Mouse (Mus musculus): ENCODE measurements around the gene Prkar1b.

Prkar1b gene

DNA sequence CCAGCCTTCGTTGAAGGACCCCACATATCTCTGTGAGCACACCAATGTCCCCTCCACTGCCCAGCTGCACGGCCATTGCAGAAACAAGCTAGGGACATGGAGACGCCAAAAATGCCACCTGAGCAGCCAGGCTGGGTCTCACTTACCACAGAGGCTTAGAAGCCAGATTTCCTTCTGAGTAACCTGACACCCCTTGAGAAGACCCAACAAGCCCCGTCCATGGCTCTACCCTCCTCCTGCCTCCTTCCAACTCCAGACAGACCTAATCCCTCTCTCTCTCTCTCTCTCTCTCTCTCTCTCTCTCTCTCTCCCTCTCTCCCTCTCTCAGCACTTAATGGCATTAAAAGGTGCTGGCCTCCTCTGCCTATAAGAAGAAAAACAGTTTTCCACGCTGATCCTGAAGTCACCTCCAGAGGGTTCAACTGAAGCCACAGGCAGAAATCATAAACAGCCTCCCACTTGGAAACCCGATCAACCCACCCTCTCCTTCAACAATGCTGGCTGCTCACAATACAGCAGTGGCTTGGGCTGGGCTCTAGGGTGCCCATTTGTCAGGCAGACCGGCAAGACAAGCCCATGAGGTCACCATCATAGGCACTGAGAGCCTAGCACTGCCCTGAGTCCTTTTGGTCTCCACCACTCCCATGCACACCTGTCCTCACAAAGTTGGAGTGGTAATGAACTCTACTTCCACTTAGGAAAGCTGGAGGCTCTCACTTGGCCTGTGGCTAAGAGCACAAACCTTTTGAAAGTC, 82.8 kb downstream of the Prkar1b start:
- CTCF ChIA-PET = no interaction called here

- CTCF ChIA-PET = no interaction called here
Observed at GRCm38 (mm10) chr5:139064611-139065010, 85.2 kb downstream of the Prkar1b start.

DNA sequence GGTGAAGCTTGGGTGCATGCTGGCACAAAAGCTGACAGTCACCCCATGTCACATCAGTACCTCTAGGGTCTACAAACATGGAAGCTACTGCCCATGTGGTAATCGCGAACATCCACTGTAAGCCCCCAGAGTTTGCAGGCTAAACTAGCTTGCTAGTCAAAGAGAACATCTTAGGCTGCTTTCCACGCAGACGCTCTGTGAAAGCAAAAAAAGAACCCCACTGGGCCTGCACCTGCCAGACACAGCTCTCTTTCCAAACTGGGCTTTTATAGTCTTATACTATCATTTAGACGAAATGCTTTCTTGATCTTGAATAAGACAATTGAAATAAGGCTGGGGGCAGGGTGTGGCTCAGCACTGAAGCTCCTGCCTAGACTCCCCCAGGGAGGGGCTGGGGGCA, 88.1 kb downstream of the Prkar1b start:
- CTCF ChIA-PET = interaction anchor here (0.6 kb wide), 1 partner anchor 93 kb away, joined by 3 read pairs; no protein-coding TSS in a partner anchor

GRCm38 (mm10) chr5:139060460-139061051, 89.2 kb downstream of the Prkar1b start:
- CTCF ChIA-PET = no interaction called here

DNA sequence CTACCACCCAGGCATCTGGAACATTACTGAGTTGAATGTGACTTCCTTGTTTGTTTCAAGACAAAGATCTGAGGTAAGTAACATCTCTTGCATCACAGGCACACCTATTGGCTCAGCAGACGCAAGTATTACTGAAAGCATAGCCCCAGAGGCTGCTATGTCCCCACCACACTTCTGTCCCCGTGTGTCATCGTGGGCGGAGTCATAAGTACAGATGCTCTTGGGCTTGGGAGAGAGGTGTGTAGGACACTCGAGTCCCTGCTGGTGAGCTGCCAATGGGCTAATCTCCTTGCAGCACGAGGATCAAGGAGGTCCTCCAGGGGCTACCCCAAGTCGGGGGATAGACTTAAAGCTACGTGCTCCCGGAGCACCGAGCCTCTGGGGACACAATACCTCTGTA, 96.6 kb downstream of the Prkar1b start:
- CTCF ChIA-PET = no interaction called here

- CTCF ChIA-PET = no interaction called here
Observed at GRCm38 (mm10) chr5:139051276-139051675, 98.5 kb downstream of the Prkar1b start.

GRCm38 (mm10) chr5:139049367-139049766, 100.4 kb downstream of the Prkar1b start:
- CTCF ChIA-PET = interaction anchor here (0.6 kb wide), 1 partner anchor 241 kb away, joined by 5 read pairs; no protein-coding TSS in a partner anchor

GRCm38 (mm10) chr5:139047171-139047570, 102.6 kb downstream of the Prkar1b start:
- CTCF ChIA-PET = no interaction called here

DNA sequence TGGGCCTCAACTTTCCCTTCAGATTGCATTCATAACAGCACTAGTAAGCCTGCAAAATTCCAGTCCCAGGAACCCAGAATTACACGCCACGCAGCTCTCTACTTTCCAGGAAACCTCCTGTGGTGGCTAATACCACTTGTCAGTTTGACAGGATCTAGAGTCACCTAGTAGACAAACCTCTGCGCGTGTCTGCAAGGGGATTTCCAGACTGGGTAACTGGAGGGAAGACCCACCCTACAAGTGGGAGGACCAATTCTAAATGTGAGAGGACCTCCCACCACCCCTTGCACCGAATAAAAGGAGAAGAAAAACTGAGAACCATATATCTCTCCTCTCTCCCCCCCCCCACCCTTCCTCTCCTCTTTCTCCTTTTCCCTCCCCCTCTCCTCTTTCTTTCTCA, 103.2 kb downstream of the Prkar1b start:
- CTCF ChIA-PET = no interaction called here

GRCm38 (mm10) chr5:139043546-139043945, 106.3 kb downstream of the Prkar1b start:
- CTCF ChIA-PET = no interaction called here

GRCm38 (mm10) chr5:139042299-139042698, 107.5 kb downstream of the Prkar1b start:
- CTCF ChIA-PET = no interaction called here

GRCm38 (mm10) chr5:139035171-139035570, 114.6 kb downstream of the Prkar1b start:
- CTCF ChIA-PET = no interaction called here

DNA sequence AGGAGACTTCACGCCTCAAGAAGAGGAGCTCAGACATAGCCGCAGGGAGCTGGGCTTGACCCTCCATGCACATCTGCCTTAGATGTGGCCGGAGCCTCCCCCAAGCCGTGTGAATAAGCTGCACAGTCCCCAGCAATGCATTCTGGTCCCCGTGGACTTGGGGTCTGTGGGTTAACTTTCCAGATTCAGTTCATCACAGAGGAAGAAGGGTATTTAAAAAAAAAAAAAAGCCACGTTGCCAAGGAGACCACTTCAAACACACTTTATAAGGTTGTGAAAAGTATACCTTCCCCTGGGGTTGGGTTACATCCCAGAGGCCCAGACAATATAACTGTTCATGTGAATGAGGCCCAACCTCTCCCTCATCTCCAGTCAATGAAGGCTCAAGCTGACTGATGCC, 115.1 kb downstream of the Prkar1b start:
- CTCF ChIA-PET = no interaction called here

DNA sequence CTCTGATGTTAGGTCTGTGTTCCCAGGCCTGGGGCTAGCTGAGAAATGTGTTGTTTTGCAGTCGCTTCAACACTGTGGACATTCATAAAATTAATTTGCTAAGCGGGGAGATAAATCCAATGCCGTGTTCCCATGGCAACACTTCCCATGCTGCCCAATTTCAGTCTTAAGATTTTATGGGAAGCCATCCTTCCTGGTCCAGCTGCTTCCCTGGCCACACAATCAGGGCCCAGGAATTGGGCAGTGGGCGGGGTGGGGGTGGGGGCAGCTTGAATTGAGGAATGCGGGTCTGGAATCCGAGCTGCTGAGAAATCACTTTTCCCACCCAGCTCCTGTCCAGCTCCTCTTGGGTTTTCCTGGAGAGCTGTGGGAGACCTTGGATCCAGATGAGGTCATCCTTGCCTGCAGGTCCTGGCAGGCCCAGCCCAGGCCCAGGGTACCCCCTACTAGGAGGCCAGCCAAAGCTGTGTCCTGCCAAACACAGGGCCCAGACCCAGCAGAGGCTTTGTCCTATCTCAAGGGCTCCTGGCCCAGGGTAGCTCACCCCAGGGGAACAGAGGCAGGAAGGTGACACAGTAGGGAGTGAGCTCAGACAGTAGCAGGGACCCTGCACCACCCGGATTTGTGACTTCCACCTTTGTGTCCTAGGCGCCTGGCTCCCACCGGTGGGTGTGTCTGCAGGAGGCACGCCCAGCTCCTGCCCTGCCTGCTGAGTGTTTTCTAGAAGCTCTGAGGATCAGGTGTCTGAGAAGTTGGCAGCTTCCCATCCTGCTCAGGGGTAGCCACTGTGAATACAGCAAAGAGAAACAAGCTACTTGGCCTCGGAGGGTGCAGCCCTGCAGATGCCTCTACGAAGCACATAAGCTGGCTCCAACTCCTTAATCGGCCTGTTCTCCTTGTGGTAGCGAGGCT, 116.1 kb downstream of the Prkar1b start:
- CTCF ChIA-PET = no interaction called here

DNA sequence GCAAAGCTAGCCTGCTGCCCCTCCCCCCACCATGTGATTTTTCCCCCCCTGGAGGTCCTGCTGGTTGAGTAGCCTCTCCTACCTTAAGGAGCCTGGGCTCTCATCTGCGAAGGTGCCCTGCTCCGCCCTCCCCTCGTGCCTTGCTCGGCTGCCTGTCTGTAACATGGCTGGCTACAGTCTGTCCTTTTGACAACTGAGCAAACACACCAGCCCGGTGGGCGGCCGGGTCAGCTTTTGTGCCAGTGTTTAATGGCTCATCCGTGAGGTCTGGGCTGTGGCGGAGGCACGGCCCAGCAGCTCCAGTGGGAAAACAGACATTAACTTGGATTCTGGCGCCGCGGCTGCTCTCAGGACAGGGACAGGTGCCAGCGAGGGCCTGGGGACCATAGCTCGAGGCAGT, 122.2 kb downstream of the Prkar1b start:
- CTCF ChIA-PET = no interaction called here

- CTCF ChIA-PET = no interaction called here
Observed at GRCm38 (mm10) chr5:139024351-139025105, 125.3 kb downstream of the Prkar1b start.

DNA sequence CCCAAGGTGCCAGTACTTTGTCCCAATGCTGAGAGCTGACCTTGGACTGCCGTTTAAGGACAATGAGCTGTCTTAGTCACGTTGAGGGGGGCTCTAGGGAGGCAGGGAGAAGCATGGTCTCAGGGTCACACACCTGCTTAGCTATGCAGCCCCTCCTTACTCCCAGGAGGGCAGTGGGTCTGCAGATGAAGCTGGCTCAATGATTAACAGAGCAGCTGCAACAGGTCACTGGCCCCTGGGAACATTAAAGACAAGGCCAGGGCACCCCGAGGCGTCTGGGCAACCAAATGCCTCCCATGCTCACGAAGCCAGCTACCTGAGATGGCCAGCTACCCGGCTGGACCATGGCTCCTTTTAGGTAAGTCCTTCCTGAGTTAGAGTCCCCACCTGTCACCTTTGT, 129.2 kb downstream of the Prkar1b start:
- CTCF ChIA-PET = no interaction called here

DNA sequence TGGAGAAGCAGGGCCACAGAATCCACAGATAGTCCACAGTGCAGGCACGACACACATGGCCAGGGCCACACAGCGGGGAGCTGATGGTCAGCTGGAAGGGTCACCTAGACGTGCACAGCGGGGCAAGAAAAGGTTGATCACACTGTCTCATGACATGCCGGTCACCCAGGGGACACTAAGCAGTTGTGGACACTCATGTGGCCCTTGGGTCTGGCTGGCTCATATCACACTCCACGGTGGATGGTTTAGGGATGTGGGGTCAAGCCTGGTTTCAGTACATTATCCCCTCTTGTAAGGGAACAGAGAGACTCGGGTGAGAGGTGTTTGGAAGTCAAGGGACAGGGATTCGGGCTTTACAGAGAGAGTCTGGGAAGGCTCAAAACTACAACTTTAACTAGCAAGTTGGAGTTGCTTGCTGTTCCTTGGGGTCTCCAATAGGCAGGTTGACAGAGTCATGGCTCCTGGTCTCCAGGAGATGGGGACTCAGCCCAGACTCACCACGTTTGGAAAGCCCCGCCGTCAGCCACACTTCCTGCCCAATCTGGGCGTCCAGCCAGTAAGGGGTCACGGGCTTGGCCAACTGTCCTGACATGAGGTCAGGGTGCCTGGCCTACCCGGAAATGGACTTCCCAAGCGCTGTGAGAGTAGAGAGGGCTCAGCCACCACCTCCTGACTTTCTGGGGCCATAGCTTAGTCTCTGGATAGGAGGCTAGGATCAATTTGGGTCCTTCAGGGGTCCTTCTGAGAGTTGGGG, 132.3 kb downstream of the Prkar1b start:
- CTCF ChIA-PET = no interaction called here

- CTCF ChIA-PET = no interaction called here
Observed at GRCm38 (mm10) chr5:139015097-139015496, 134.7 kb downstream of the Prkar1b start.

- CTCF ChIA-PET = no interaction called here
Observed at GRCm38 (mm10) chr5:139010649-139011048, 139.2 kb downstream of the Prkar1b start.

DNA sequence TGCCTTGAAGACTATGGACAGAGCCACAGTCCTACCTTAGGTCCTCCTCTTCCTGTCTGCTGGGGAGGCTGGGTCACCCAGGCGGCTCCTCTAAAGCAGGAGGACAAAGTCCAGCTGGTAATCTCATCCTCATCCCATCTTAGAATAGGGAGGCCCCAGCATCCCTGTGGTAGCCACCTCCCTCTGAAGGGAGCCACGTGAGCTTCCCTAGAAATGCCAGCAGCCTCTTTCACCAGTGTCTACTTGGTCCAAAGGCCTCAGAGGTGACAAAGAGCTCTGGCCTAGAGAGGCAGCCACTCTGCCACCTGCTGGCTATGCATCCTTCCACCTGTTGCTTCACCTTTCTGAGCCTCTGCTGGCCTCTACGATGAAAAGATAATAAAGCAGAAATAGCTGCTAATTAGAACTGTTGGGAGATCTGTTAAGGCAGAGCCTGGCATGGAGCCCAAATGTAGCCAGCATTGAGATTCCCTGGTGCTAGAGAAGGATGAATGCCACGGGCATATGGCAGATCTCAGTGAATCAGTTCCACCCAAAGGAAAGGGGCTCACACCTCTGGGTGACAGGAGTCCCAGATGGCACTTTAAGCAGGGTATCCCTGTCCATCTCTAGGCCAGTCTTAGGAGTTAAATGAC, 142.5 kb downstream of the Prkar1b start:
- CTCF ChIA-PET = no interaction called here

Data from spleen, embryonic (tissue).